Mouse (Mus musculus): Measurements from ENCODE around the gene Atp6v0a4.

DNA sequence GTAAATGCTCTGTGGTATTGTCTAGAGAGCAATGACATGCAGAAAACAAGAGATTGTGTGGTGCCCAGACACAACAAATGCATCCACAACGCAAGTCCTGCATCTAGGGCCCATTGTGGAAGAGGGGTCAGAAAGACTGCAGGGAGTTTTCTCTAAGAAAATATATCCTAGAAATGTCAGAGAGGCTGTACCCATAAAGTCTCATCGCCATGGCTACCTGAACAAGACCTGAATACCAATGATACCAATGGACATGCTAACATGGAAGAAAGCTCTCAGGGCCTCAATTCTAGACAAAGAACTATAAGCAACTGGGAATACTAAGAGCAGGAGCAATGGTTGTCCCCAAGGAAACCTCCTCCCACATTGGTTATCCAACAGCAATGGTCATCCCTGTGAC is 111.6 kb downstream of the Atp6v0a4 start:
- TF ChIP-seq TCF12 (IDR thresholded peaks at IDR 0.05; ENCODE audit: insufficient read depth, poor library complexity, severe bottlenecking) (no peak), CEBPB (IDR thresholded peaks at IDR 0.05; ENCODE audit: insufficient read depth, poor library complexity, severe bottlenecking) (no peak), E2F4 (IDR thresholded peaks at IDR 0.05; ENCODE audit: insufficient read depth) (no peak), POLR2A (IDR thresholded peaks at IDR 0.05; ENCODE audit: insufficient read length, low read depth) (no peak), MYOG (IDR thresholded peaks at IDR 0.05; ENCODE audit: control insufficient read depth in 1 of 3, insufficient read depth in 1 of 3, insufficient read length in 2 of 3, low read depth in 2 of 3) (no peak), MYOD1 (IDR thresholded peaks at IDR 0.05; ENCODE audit: control insufficient read depth in 1 of 3, insufficient read length in 2 of 3, low read depth in 2 of 3) (no peak), USF1 (IDR thresholded peaks at IDR 0.05; ENCODE audit: low read depth) (no peak), MAX (IDR thresholded peaks at IDR 0.05; ENCODE audit: low read depth) (no peak)
